In genomic region chr10:45000873-45001859, GRCm38 (mm10) we compare ENCODE assay signal across 8 mouse cellular contexts.
DNase-seq lines count a peak whose midpoint lies in the region; ATAC-seq and TF ChIP-seq lines count a peak whose summit lies in the region.

No protein-coding gene starts in this region.

- peak; percentile 22; the same call in 1 of the 2 replicates for ATAC-seq in embryonic facial prominence, embryonic 15.5 days (ENCODE audit: insufficient number of reproducible peaks, low FRiP score, low TSS enrichment, low read depth)
- ATAC-seq in lung, embryonic 16.5 days (ENCODE audit: low read depth), result peak; percentile 50
- ATAC-seq in neutrophil, adult 5-6 weeks (ENCODE audit: extremely low read depth, insufficient number of reproducible peaks, low FRiP score, poor library complexity, severe bottlenecking), result peak; percentile 59; the same call in 1 of the 2 replicates

- DNase-seq in MEL (ENCODE audit: low read depth, low spot score), result peak; percentile 86
- peak; percentile 35 to 68 for DNase-seq in adrenal gland, postnatal 36 days
- DNase-seq in hindbrain, embryonic 10.5 days (ENCODE audit: low spot score), result peak; percentile 44
- DNase-seq in layer of hippocampus, adult 2 months (ENCODE audit: low spot score in 2 of 2), result peak; percentile 35 to 64
- DNase-seq in ovary, postnatal 36 days (ENCODE audit: low spot score), result no peak

- no peaks in the 10 kb centered on the region; the same call in 1 of the 2 replicates for H3K79me2 ChIP-seq in MEL (ENCODE audit: control insufficient read depth, insufficient read depth, low read length, poor library complexity)

- H3K36me3 ChIP-seq in MEL (ENCODE audit: control insufficient read depth in 1 of 2, insufficient read depth in 2 of 2, low read length in 2 of 2), result peaks cover 0 to 22% of the 10 kb centered on the region in 2 experiments; a peak in 2 of 4 replicates
- H3K36me3 ChIP-seq in embryonic facial prominence, embryonic 15.5 days, result no peaks in the 10 kb centered on the region
- H3K36me3 ChIP-seq in hindbrain, embryonic 10.5 days, result no peaks in the 10 kb centered on the region
- no peaks in the 10 kb centered on the region for H3K36me3 ChIP-seq in lung, embryonic 16.5 days (ENCODE audit: control insufficient read depth, insufficient read depth, low read length)

- TF ChIP-seq POLR2A in MEL (IDR thresholded peaks at IDR 0.05; ENCODE audit: control insufficient read depth in 1 of 2, insufficient read depth in 1 of 2, low read depth in 1 of 2, low read length in 2 of 2, poor library complexity in 1 of 2), result no peak

- peak overlapping the region; percentile 78 for H3K9ac ChIP-seq in MEL (ENCODE audit: control insufficient read depth, low read depth, low read length, poor library complexity, severe bottlenecking)
- no peak overlapping the region for H3K9ac ChIP-seq in embryonic facial prominence, embryonic 15.5 days
- peak overlapping the region; percentile 64 for H3K9ac ChIP-seq in lung, embryonic 16.5 days (ENCODE audit: low read length)

- TF ChIP-seq CTCF in MEL (IDR thresholded peaks at IDR 0.05 in 2 of 3, conservative IDR thresholded peaks at IDR 0.05 in 1 of 3; ENCODE audit: control insufficient read depth in 1 of 3, insufficient read depth in 1 of 3, low read depth in 2 of 3, low read length in 3 of 3, poor library complexity in 1 of 3, severe bottlenecking in 1 of 3), result peak; percentile 27 to 94 (median 90)
- peak; percentile 94 for TF ChIP-seq CTCF in layer of hippocampus, adult 2 months (conservative IDR thresholded peaks at IDR 0.05)

- H3K9me3 ChIP-seq in MEL (replicated peaks; ENCODE audit: insufficient read depth, low read length), result no peaks in the 10 kb centered on the region
- H3K9me3 ChIP-seq in embryonic facial prominence, embryonic 15.5 days (replicated peaks), result no peaks in the 10 kb centered on the region
- no peaks in the 10 kb centered on the region for H3K9me3 ChIP-seq in hindbrain, embryonic 10.5 days
- H3K9me3 ChIP-seq in lung, embryonic 16.5 days (ENCODE audit: control insufficient read depth, low read length), result no peaks in the 10 kb centered on the region

- peak overlapping the region; percentile 73 for H3K4me3 ChIP-seq in MEL (ENCODE audit: control insufficient read depth in 1 of 2, insufficient read depth in 1 of 2, low read depth in 2 of 2, low read length in 2 of 2)
- H3K4me3 ChIP-seq in embryonic facial prominence, embryonic 15.5 days (replicated peaks), result peak overlapping the region; percentile 33
- peak overlapping the region; percentile 47 for H3K4me3 ChIP-seq in hindbrain, embryonic 10.5 days
- peak overlapping the region; percentile 41 for H3K4me3 ChIP-seq in layer of hippocampus, adult 2 months
- H3K4me3 ChIP-seq in lung, embryonic 16.5 days (ENCODE audit: low read length), result peak overlapping the region; percentile 44

- TF ChIP-seq EP300 in MEL (IDR thresholded peaks at IDR 0.05; ENCODE audit: low read depth in 1 of 2, low read length in 2 of 2), result peak; percentile 82 to 88

- peaks cover 18 to 21% of the 10 kb centered on the region in 2 experiments for H3K4me1 ChIP-seq in MEL (ENCODE audit: control insufficient read depth in 1 of 2, insufficient read depth in 2 of 2, low read length in 2 of 2)
- peaks cover 18% of the 10 kb centered on the region for H3K4me1 ChIP-seq in embryonic facial prominence, embryonic 15.5 days
- H3K4me1 ChIP-seq in hindbrain, embryonic 10.5 days (replicated peaks), result peaks cover 38% of the 10 kb centered on the region
- H3K4me1 ChIP-seq in lung, embryonic 16.5 days (replicated peaks; ENCODE audit: control insufficient read depth, insufficient read depth, low read length), result peaks cover 28% of the 10 kb centered on the region

- peak; percentile 98 for TF ChIP-seq RAD21 in MEL (IDR thresholded peaks at IDR 0.05; ENCODE audit: low read depth, low read length)

- no peaks in the 10 kb centered on the region for H3K27me3 ChIP-seq in MEL (ENCODE audit: control insufficient read depth in 1 of 2, insufficient read depth in 2 of 2, low read length in 2 of 2)
- no peaks in the 10 kb centered on the region for H3K27me3 ChIP-seq in embryonic facial prominence, embryonic 15.5 days
- 0 out of 2 replicates have a peak, but pooled peaks cover 3% of the 10 kb centered on the region for H3K27me3 ChIP-seq in hindbrain, embryonic 10.5 days (ENCODE audit: insufficient read depth, poor library complexity, severe bottlenecking)
- H3K27me3 ChIP-seq in lung, embryonic 16.5 days (ENCODE audit: control insufficient read depth, insufficient read depth, low read depth, low read length), result no peaks in the 10 kb centered on the region

- peak overlapping the region; percentile 57 for H3K4me2 ChIP-seq in embryonic facial prominence, embryonic 15.5 days (replicated peaks)
- H3K4me2 ChIP-seq in lung, embryonic 16.5 days (ENCODE audit: low read depth, low read length), result peak overlapping the region; percentile 76

- H3K27ac ChIP-seq in MEL (ENCODE audit: control insufficient read depth, low read depth, low read length), result peak overlapping the region; percentile 92
- no peak overlapping the region for H3K27ac ChIP-seq in embryonic facial prominence, embryonic 15.5 days (replicated peaks)
- H3K27ac ChIP-seq in hindbrain, embryonic 10.5 days, result peak overlapping the region; percentile 89
- peak overlapping the region; percentile 37 for H3K27ac ChIP-seq in layer of hippocampus, adult 2 months
- peak overlapping the region; percentile 68 for H3K27ac ChIP-seq in lung, embryonic 16.5 days (ENCODE audit: low read length)

- WGBS in embryonic facial prominence, embryonic 15.5 days, result 48% methylated on average over 12 of the region's 12 CpGs
- WGBS in hindbrain, embryonic 10.5 days, result 49% methylated on average over 12 of the region's 12 CpGs
- WGBS in lung, embryonic 16.5 days, result 24% methylated on average over 12 of the region's 12 CpGs

TF ChIP-seq in MEL, 35 proteins besides CTCF, POLR2A, EP300 and RAD21:
- no peak for TF ChIP-seq MYC (IDR thresholded peaks at IDR 0.05; ENCODE audit: low read depth, low read length)
- no peak for TF ChIP-seq NRF1 (IDR thresholded peaks at IDR 0.05; ENCODE audit: insufficient read depth, low read depth, low read length, poor library complexity, severe bottlenecking)
- TF ChIP-seq GABPA (IDR thresholded peaks at IDR 0.05; ENCODE audit: low read depth, low read length), result no peak
- TF ChIP-seq ZMIZ1 (IDR thresholded peaks at IDR 0.05; ENCODE audit: low read depth, low read length), result no peak
- TF ChIP-seq CHD1 (IDR thresholded peaks at IDR 0.05; ENCODE audit: low read depth, low read length), result no peak
- no peak for TF ChIP-seq CHD2 (IDR thresholded peaks at IDR 0.05; ENCODE audit: low read length)
- no peak for TF ChIP-seq UBTF (IDR thresholded peaks at IDR 0.05; ENCODE audit: borderline replicate concordance, insufficient read depth, low read depth, low read length)
- no peak for TF ChIP-seq HCFC1 (IDR thresholded peaks at IDR 0.05; ENCODE audit: low read depth, low read length)
- TF ChIP-seq TBP (IDR thresholded peaks at IDR 0.05; ENCODE audit: low read depth, low read length), result no peak
- peak; percentile 94 for TF ChIP-seq GATA1 (IDR thresholded peaks at IDR 0.05; ENCODE audit: low read depth, low read length)
- no peak; the same call in 1 of the 2 replicates for TF ChIP-seq BHLHE40 (IDR thresholded peaks at IDR 0.05; ENCODE audit: borderline replicate concordance, low read depth, low read length)
- no peak for TF ChIP-seq USF2 (IDR thresholded peaks at IDR 0.05; ENCODE audit: borderline replicate concordance in 1 of 2, insufficient read depth in 1 of 2, low read depth in 1 of 2, low read length in 2 of 2)
- TF ChIP-seq TAL1 (IDR thresholded peaks at IDR 0.05; ENCODE audit: low read length), result no peak; the same call in 1 of the 2 replicates
- no peak; the same call in 1 of the 2 replicates for TF ChIP-seq KAT2A (conservative IDR thresholded peaks at IDR 0.05; ENCODE audit: low read depth, low read length)
- no peak for TF ChIP-seq E2F4 (IDR thresholded peaks at IDR 0.05; ENCODE audit: borderline replicate concordance, low read depth, low read length)
- TF ChIP-seq SMC3 (IDR thresholded peaks at IDR 0.05; ENCODE audit: low read depth, low read length), result peak; percentile 80
- TF ChIP-seq POLR2AphosphoS2 (IDR thresholded peaks at IDR 0.05; ENCODE audit: low read length), result no peak
- no peak for TF ChIP-seq ZKSCAN1 (IDR thresholded peaks at IDR 0.05; ENCODE audit: low read depth, low read length)
- TF ChIP-seq RCOR1 (IDR thresholded peaks at IDR 0.05; ENCODE audit: low read depth, low read length), result peak; percentile 7; the same call in 1 of the 2 replicates
- no peak for TF ChIP-seq MAZ (IDR thresholded peaks at IDR 0.05; ENCODE audit: low read depth, low read length)
- no peak for TF ChIP-seq MAFK (IDR thresholded peaks at IDR 0.05; ENCODE audit: borderline replicate concordance, low read depth, low read length)
- no peak for TF ChIP-seq ELF1 (IDR thresholded peaks at IDR 0.05; ENCODE audit: low read depth, low read length)
- peak; percentile 10; the same call in 1 of the 2 replicates for TF ChIP-seq ZNF384 (IDR thresholded peaks at IDR 0.05; ENCODE audit: low read depth, low read length)
- no peak for TF ChIP-seq POLR2AphosphoS5 (IDR thresholded peaks at IDR 0.05; ENCODE audit: borderline replicate concordance, low read depth, low read length)
- TF ChIP-seq MYB (IDR thresholded peaks at IDR 0.05; ENCODE audit: low read depth, low read length), result peak; percentile 77
- TF ChIP-seq MEF2A (IDR thresholded peaks at IDR 0.05; ENCODE audit: extremely low read depth, insufficient replicate concordance, low read depth, low read length, poor library complexity, severe bottlenecking), result no peak
- peak; percentile 90 for TF ChIP-seq ZC3H11A (IDR thresholded peaks at IDR 0.05; ENCODE audit: low read depth, low read length)
- peak; percentile 86 for TF ChIP-seq TCF12 (IDR thresholded peaks at IDR 0.05; ENCODE audit: low read depth, low read length)
- TF ChIP-seq NELFE (IDR thresholded peaks at IDR 0.05; ENCODE audit: low read depth, low read length), result no peak
- TF ChIP-seq SIN3A (IDR thresholded peaks at IDR 0.05; ENCODE audit: low read length), result peak; percentile 52
- TF ChIP-seq MAX (IDR thresholded peaks at IDR 0.05; ENCODE audit: low read length), result no peak
- TF ChIP-seq USF1 (IDR thresholded peaks at IDR 0.05; ENCODE audit: low read depth, low read length), result no peak
- peak; percentile 67 for TF ChIP-seq ETS1 (IDR thresholded peaks at IDR 0.05; ENCODE audit: low read depth, low read length)
- no peak for TF ChIP-seq JUND (IDR thresholded peaks at IDR 0.05; ENCODE audit: low read depth, low read length)
- peak; percentile 57 for TF ChIP-seq MXI1 (IDR thresholded peaks at IDR 0.05; ENCODE audit: low read depth, low read length)
TF ChIP-seq in MEL: peak in this region for 10.
